Mouse (Mus musculus): Measurements from ENCODE around the gene Nt5c. TPM values are rescaled to one million over a fixed set of nuclear protein-coding genes. Genes with fewer than 3 reads are reported as not detected.

Gene Nt5c
- polyA plus RNA-seq, 1 experiment from 2014 or later, result 76.7 TPM

- H3K9ac ChIP-seq, result no peak overlapping the region
- no peak for ATAC-seq (replicated peaks; ENCODE audit: low FRiP score)
- H3K27ac ChIP-seq, result no peak overlapping the region
- no peak overlapping the region for H3K4me3 ChIP-seq (replicated peaks)
- no peak overlapping the region for H3K4me2 ChIP-seq
- 84% methylated on average over 3 of the region's 3 CpGs for WGBS
- H3K4me1 ChIP-seq, result peaks cover 8% of the 10 kb centered on the region; the same call in 1 of the 2 replicates
- peaks cover 26% of the 10 kb centered on the region for H3K36me3 ChIP-seq
- H3K27me3 ChIP-seq, result no peaks in the 10 kb centered on the region
- H3K9me3 ChIP-seq (replicated peaks), result no peaks in the 10 kb centered on the region
Measured at GRCm38 (mm10) chr11:115519581-115519980, 27.9 kb upstream of the Nt5c start.

GRCm38 (mm10) chr11:115518693-115519092, 27.0 kb upstream of the Nt5c start:
- no peak overlapping the region for H3K4me3 ChIP-seq (replicated peaks)
- no peak overlapping the region for H3K4me2 ChIP-seq
- ATAC-seq (replicated peaks; ENCODE audit: low FRiP score), result no peak
- H3K9me3 ChIP-seq (replicated peaks), result no peaks in the 10 kb centered on the region
- no peak overlapping the region for H3K27ac ChIP-seq
- H3K9ac ChIP-seq, result no peak overlapping the region
- H3K27me3 ChIP-seq, result no peaks in the 10 kb centered on the region
- H3K36me3 ChIP-seq, result peaks cover 17% of the 10 kb centered on the region
- 47% methylated on average over 9 of the region's 9 CpGs for WGBS
- H3K4me1 ChIP-seq, result peaks cover 8% of the 10 kb centered on the region; the same call in 1 of the 2 replicates

- H3K27ac ChIP-seq, result no peak overlapping the region
- WGBS, result 79% methylated on average over 5 of the region's 5 CpGs
- ATAC-seq (replicated peaks; ENCODE audit: low FRiP score), result no peak
- no peak overlapping the region for H3K4me2 ChIP-seq
- H3K9me3 ChIP-seq (replicated peaks), result no peaks in the 10 kb centered on the region
- H3K27me3 ChIP-seq, result no peaks in the 10 kb centered on the region
- H3K4me3 ChIP-seq (replicated peaks), result no peak overlapping the region
- peaks cover 18% of the 10 kb centered on the region for H3K4me1 ChIP-seq
- peaks cover 6% of the 10 kb centered on the region for H3K36me3 ChIP-seq
- no peak overlapping the region for H3K9ac ChIP-seq
Measured at GRCm38 (mm10) chr11:115516942-115517341, 25.3 kb upstream of the Nt5c start.

- no peak overlapping the region for H3K4me3 ChIP-seq (replicated peaks)
- no peaks in the 10 kb centered on the region for H3K36me3 ChIP-seq
- H3K9ac ChIP-seq, result no peak overlapping the region
- WGBS, result 61% methylated on average over 6 of the region's 6 CpGs
- H3K4me2 ChIP-seq, result no peak overlapping the region
- ATAC-seq (replicated peaks; ENCODE audit: low FRiP score), result no peak
- no peaks in the 10 kb centered on the region for H3K27me3 ChIP-seq
- peaks cover 37% of the 10 kb centered on the region for H3K4me1 ChIP-seq
- H3K9me3 ChIP-seq (replicated peaks), result no peaks in the 10 kb centered on the region
- no peak overlapping the region for H3K27ac ChIP-seq
Measured at GRCm38 (mm10) chr11:115515021-115515420, 23.4 kb upstream of the Nt5c start.

- H3K9ac ChIP-seq, result peak within 1 kb of the TSS; percentile 98
- WGBS, result under 1% methylated on average over 24 of the region's 24 CpGs
- ATAC-seq (replicated peaks; ENCODE audit: low FRiP score), result peak; percentile 97
Measured at GRCm38 (mm10) chr11:115514238-115514663, 22.6 kb upstream of the Nt5c start, which contains the start of gene Jpt1. Jpt1 (minus strand) TSS chr11:115514387.

GRCm38 (mm10) chr11:115513271-115514237, 21.9 kb upstream of the Nt5c start:
- under 1% methylated on average over 57 of the region's 57 CpGs for WGBS

More at GRCm38 (mm10) chr11:115514238-115514663, 22.6 kb upstream of the Nt5c start, which contains the start of gene Jpt1:
- Histone ChIP-seq H3K4me2 (peak within 1 kb of the TSS; percentile 79), H3K27me3 (no peaks in the 10 kb centered on the region), H3K4me3 (replicated peaks) (peak within 1 kb of the TSS; percentile 71), H3K9me3 (replicated peaks) (no peaks in the 10 kb centered on the region), H3K27ac (peak within 1 kb of the TSS; percentile 91), H3K36me3 (no peaks in the 10 kb centered on the region), H3K4me1 (peaks cover 42% of the 10 kb centered on the region)

GRCm38 (mm10) chr11:115512407-115513183, 20.9 kb upstream of the Nt5c start:
- ATAC-seq (replicated peaks; ENCODE audit: low FRiP score), result no peak

More at GRCm38 (mm10) chr11:115513271-115514237, 21.9 kb upstream of the Nt5c start:
- Histone ChIP-seq H3K36me3 (no peaks in the 10 kb centered on the region), H3K9ac (peak overlapping the region; percentile 98), H3K27ac (peak overlapping the region; percentile 91), H3K4me3 (replicated peaks) (peak overlapping the region; percentile 71), H3K27me3 (no peaks in the 10 kb centered on the region), H3K9me3 (replicated peaks) (no peaks in the 10 kb centered on the region), H3K4me2 (peak overlapping the region; percentile 79), H3K4me1 (peaks cover 43% of the 10 kb centered on the region)
- peak; percentile 59 for ATAC-seq (replicated peaks; ENCODE audit: low FRiP score)

GRCm38 (mm10) chr11:115512004-115512403, 20.3 kb upstream of the Nt5c start:
- Histone ChIP-seq H3K9ac (peak overlapping the region; percentile 98), H3K4me2 (peak overlapping the region; percentile 79), H3K36me3 (no peaks in the 10 kb centered on the region), H3K27ac (peak overlapping the region; percentile 91; the same call in 1 of the 2 replicates), H3K27me3 (no peaks in the 10 kb centered on the region), H3K4me3 (replicated peaks) (peak overlapping the region; percentile 71), H3K9me3 (replicated peaks) (no peaks in the 10 kb centered on the region), H3K4me1 (peaks cover 51% of the 10 kb centered on the region)
- ATAC-seq (replicated peaks; ENCODE audit: low FRiP score), result no peak
- WGBS, result 37% methylated on average over 3 of the region's 3 CpGs

More at GRCm38 (mm10) chr11:115512407-115513183, 20.9 kb upstream of the Nt5c start:
- Histone ChIP-seq H3K4me2 (peak overlapping the region; percentile 79), H3K36me3 (no peaks in the 10 kb centered on the region), H3K9me3 (replicated peaks) (no peaks in the 10 kb centered on the region), H3K27ac (peak overlapping the region; percentile 91), H3K4me3 (replicated peaks) (peak overlapping the region; percentile 71), H3K9ac (peak overlapping the region; percentile 98), H3K27me3 (no peaks in the 10 kb centered on the region), H3K4me1 (peaks cover 45% of the 10 kb centered on the region)
- WGBS, result 18% methylated on average over 8 of the region's 8 CpGs

- H3K27ac ChIP-seq, result peak overlapping the region; percentile 45; the same call in 1 of the 2 replicates
- 73% methylated on average over 2 of the region's 2 CpGs for WGBS
- peak overlapping the region; percentile 98; the same call in 1 of the 2 replicates for H3K9ac ChIP-seq
- H3K4me2 ChIP-seq, result peak overlapping the region; percentile 79
- H3K27me3 ChIP-seq, result no peaks in the 10 kb centered on the region
- peaks cover 3% of the 10 kb centered on the region; the same call in 1 of the 2 replicates for H3K36me3 ChIP-seq
- no peak for ATAC-seq (replicated peaks; ENCODE audit: low FRiP score)
- H3K9me3 ChIP-seq (replicated peaks), result no peaks in the 10 kb centered on the region
- peaks cover 54% of the 10 kb centered on the region for H3K4me1 ChIP-seq
- peak overlapping the region; percentile 71 for H3K4me3 ChIP-seq (replicated peaks)
Measured at GRCm38 (mm10) chr11:115511121-115511520, 19.5 kb upstream of the Nt5c start.

GRCm38 (mm10) chr11:115510507-115510888, 18.8 kb upstream of the Nt5c start:
- Histone ChIP-seq H3K36me3 (peaks cover 3% of the 10 kb centered on the region; the same call in 1 of the 2 replicates), H3K4me1 (peaks cover 54% of the 10 kb centered on the region), H3K27ac (peak overlapping the region; percentile 71; the same call in 1 of the 2 replicates), H3K9me3 (replicated peaks) (no peaks in the 10 kb centered on the region), H3K4me2 (peak overlapping the region; percentile 79), H3K4me3 (replicated peaks) (peak overlapping the region; percentile 9; the same call in 1 of the 2 replicates), H3K27me3 (no peaks in the 10 kb centered on the region), H3K9ac (peak overlapping the region; percentile 98; the same call in 1 of the 2 replicates)
- ATAC-seq (replicated peaks; ENCODE audit: low FRiP score), result no peak
- WGBS, result 64% methylated on average over 5 of the region's 5 CpGs

- H3K4me3 ChIP-seq (replicated peaks), result peak overlapping the region; percentile 9; the same call in 1 of the 2 replicates
- H3K9ac ChIP-seq, result 0 out of 2 replicates have a peak overlapping the region, but pooled peaks have one; percentile 10
- H3K4me1 ChIP-seq, result peaks cover 52% of the 10 kb centered on the region
- peaks cover 8% of the 10 kb centered on the region; the same call in 1 of the 2 replicates for H3K36me3 ChIP-seq
- 32% methylated on average over 6 of the region's 6 CpGs for whole genome bisulfite sequencing
- no peaks in the 10 kb centered on the region for H3K9me3 ChIP-seq (replicated peaks)
- peak overlapping the region; percentile 79 for H3K4me2 ChIP-seq
- H3K27ac ChIP-seq, result peak overlapping the region; percentile 71
- ATAC-seq (replicated peaks; ENCODE audit: low FRiP score), result no peak
- no peaks in the 10 kb centered on the region for H3K27me3 ChIP-seq
Measured at GRCm38 (mm10) chr11:115509773-115510506, 18.3 kb upstream of the Nt5c start.

Measured in kidney, embryonic 15.5 days (tissue).